Mouse (Mus musculus) thymus, adult 2 months (tissue): ENCODE results near the gene Zbtb38.

ENCODE experiments used
- CTCF ChIP-seq: fragments of 200-500 bp; IDR thresholded peaks from 2 replicates; pipeline ENCODE4 v1.5.1; 2012; ENCODE audit warnings: mild to moderate bottlenecking, control low read depth, low read length, moderate library complexity, borderline replicate concordance; ENCODE audit not compliant: control insufficient read depth, poor library complexity, insufficient read depth; ENCODE audit errors: extremely low read depth
- POLR2A ChIP-seq: fragments of 200-500 bp; IDR thresholded peaks from 2 replicates; pipeline ENCODE4 v1.6.1; 2012; ENCODE audit warnings: mild to moderate bottlenecking, low read length, control low read depth, moderate library complexity; ENCODE audit not compliant: control insufficient read depth, poor library complexity, insufficient read depth; ENCODE audit errors: extremely low read depth

- TF ChIP-seq POLR2A (no peak), CTCF (peak; percentile 43; the same call in 1 of the 2 replicates)
Measured at GRCm38 (mm10) chr9:96675071-96675762, 77.4 kb downstream of the Zbtb38 start.
